Mouse (Mus musculus) neutrophil, adult 5-6 weeks (primary cell): Measurements from ENCODE around the gene Fgf22. TPM values are rescaled to one million over a fixed set of nuclear protein-coding genes. Genes with fewer than 3 reads are reported as not detected.

Experiments
- ATAC-seq: fragments of 151-379, 151-347 bp; 2 replicates; pipeline ENCODE4 v1.8.0; 2017; ENCODE audit warnings: mild to moderate bottlenecking, moderate TSS enrichment; ENCODE audit not compliant: insufficient number of reproducible peaks, poor library complexity, low FRiP score, severe bottlenecking; ENCODE audit errors: extremely low read depth
- total RNA-seq: library from RNA; stranded (forward); fragments of 200-1000 nt; gene quantifications from 2 replicates; pipeline ENCODE4 v1.2.3, GENCODE M21; 2017

Fgf22 gene
- total RNA-seq = not detected in 2 replicates

DNA sequence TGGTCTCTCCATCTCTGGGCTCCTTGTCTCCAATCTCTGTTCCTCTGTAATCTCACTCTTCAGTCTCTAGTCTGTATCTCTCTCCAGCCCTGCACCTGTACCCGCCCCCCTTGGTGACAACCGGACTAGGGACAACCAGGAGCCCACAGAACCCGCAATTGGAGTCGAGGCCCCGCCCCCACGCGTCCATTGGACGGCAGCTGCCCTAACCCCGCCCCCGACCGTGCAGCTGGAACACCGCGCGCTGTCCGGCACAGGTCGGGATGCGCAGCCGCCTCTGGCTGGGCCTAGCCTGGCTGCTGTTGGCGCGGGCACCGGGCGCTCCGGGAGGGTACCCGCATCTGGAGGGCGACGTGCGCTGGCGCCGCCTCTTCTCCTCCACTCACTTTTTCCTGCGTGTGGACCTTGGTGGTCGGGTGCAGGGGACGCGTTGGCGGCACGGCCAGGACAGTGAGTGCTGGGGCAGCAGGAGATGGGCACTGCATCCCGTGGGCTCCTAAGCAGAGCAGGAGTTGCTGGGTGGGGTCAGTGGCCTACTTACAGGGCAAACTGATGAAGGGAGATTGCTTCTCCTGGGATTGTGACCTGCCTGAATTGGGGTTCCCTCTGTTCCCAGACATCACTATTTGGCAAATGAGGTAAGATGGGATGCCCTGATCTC lies at the start of gene Fgf22:
Fgf22 (plus strand) TSS at position 221 of the 661 bp plus-strand sequence.
- ATAC-seq = no peak

DNA sequence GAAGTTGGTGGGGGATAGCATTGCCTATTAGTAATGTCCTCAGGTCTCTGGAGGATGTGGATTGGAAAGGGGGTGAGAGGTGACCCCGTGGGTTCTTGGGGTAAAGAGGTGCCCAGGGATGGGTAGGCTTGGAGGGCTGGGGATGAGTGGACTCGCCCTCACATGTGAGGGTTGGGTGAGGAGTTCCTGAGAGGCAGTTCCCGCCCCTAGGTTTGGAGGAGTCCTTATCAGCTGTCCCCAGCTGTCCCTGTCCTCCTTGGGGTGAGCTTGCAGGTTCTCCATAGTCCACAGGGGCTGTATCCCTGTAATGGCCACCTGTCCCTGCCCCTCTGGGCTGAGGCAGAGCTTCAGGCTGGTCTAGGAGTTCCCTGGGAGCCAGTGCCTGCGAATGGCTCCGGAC lies 48.9 kb upstream of the Fgf22 start:
- ATAC-seq = no peak

- no peak for ATAC-seq
Observed at GRCm38 (mm10) chr10:79706406-79707094, 48.3 kb upstream of the Fgf22 start.

GRCm38 (mm10) chr10:79707162-79707561 lies 47.7 kb upstream of the Fgf22 start:
- no peak for ATAC-seq

DNA sequence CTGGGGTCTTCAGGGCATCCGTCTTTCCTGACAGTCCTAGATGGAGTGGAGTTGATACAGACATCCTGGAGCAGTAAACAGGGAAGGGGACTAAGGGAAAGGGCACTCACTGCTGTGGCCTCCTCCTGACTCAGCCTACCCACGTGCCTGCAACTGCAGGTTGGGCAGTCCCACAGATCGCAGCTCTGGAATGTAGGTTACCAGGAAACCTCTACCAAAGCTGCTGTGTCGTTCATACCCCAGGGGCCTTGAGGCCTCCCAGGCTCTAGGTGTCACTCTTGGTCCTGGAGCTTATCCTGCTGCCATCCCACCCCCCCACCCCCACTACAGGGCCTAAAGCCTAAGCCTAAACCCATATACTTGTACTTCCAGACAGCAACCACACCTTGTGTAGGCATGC lies 47.1 kb upstream of the Fgf22 start:
- ATAC-seq = no peak

DNA sequence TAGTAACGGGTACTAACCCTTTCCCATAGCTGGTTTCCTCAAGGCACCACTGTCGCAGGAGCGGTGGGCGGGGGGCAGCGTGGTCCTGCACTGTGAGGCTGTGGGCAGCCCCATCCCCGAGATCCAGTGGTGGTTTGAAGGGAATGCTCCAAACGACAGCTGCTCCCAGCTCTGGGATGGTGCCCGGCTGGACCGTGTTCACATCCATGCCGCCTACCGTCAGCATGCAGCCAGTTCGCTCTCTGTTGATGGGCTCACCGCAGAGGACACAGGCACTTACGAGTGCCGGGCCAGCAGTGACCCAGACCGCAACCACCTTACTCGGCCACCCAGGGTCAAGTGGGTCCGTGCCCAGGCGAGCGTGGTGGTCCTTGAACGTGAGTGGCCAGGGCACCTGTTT lies 46.2 kb upstream of the Fgf22 start:
- ATAC-seq = no peak

GRCm38 (mm10) chr10:79709307-79709706 lies 45.6 kb upstream of the Fgf22 start:
- ATAC-seq = no peak

GRCm38 (mm10) chr10:79712029-79712428 lies 42.8 kb upstream of the Fgf22 start:
- no peak for ATAC-seq

DNA sequence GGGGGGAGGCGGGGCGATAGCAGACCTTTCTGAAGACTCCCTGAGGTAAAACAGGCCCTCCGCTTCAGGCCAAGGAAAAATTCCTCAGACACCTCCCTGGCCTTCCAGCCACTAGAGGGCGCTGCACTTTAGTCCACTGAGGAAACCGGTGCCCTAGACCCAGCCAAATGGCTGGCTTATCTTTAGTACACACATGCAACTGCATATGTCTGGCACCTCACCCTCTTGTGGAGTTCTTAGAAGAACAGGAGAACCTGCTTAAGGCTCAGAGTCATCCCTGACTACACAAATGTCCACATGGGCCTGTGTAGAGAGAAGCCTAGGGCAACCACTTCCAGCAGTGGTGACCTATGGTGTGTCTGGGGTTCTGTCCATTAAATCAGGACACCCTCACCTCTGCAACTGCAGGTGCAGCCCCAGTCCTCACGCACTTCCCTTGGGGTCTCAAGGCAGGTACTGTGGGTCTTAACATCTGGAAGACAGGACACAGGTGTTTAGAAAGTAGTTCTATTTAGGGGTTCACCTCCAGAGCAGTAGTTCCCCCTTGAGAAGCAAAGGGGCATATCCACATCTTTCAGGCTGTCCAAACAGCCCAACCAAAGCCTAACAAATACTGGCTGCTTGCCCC lies 42.3 kb upstream of the Fgf22 start:
- no peak; the same call in 1 of the 2 replicates for ATAC-seq

GRCm38 (mm10) chr10:79713163-79713562 lies 41.7 kb upstream of the Fgf22 start:
- ATAC-seq = no peak

DNA sequence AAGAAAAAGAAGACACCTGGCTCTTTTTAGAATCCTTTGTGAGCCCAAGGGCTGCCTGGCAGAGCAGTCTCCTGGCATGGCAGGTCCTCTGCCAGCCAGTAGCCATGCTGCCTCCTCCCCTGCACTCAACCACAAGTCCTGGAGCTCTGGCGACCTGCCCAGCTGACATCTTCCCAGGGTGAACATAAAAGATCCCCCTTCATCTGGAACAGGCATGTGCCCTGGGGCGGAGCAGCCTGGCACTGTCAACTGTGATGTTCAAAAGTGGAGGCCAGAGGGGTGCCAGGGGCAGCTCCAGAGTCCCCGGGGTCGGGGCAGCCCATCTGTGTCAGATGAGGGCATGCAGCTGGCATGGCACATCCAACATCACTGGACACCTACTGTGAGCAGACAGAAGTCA lies 39.9 kb upstream of the Fgf22 start:
- ATAC-seq = no peak

DNA sequence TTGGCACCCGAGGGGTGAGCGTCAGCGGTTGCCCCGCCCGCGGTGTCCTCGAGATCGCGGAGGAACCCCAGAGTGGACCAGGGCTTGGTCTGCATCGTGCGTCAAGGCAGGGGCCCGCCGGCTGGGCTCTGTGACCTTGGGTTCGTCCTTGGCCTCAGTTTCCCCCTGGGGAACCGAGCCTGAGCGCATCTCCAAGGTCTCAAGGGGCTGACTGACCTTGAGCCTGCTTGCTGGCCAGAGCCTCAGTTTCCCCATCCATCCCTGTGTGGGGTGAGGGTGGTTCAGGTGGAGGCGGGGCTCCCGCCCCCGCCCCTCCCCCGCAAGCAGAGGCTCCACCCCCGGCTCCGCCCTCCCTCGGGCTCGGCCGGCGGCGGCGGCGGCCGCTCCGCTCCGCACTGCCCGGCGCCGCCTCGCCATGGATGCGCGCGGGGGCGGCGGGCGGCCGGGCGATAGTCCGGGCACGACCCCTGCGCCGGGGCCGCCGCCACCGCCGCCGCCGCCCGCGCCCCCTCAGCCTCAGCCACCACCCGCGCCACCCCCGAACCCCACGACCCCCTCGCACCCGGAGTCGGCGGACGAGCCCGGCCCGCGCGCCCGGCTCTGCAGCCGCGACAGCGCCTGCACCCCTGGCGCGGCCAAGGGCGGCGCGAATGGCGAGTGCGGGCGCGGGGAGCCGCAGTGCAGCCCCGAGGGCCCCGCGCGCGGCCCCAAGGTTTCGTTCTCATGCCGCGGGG lies 38.5 kb upstream of the Fgf22 start, which contains the start of gene Hcn2:
Hcn2 (plus strand) TSS at position 381 of the 734 bp plus-strand sequence.
- no peak for ATAC-seq

GRCm38 (mm10) chr10:79716988-79717355 lies 37.9 kb upstream of the Fgf22 start:
- no peak for ATAC-seq

- no peak for ATAC-seq
Observed at GRCm38 (mm10) chr10:79717640-79718357, 37.1 kb upstream of the Fgf22 start.

GRCm38 (mm10) chr10:79721089-79721488 lies 33.8 kb upstream of the Fgf22 start:
- no peak for ATAC-seq

DNA sequence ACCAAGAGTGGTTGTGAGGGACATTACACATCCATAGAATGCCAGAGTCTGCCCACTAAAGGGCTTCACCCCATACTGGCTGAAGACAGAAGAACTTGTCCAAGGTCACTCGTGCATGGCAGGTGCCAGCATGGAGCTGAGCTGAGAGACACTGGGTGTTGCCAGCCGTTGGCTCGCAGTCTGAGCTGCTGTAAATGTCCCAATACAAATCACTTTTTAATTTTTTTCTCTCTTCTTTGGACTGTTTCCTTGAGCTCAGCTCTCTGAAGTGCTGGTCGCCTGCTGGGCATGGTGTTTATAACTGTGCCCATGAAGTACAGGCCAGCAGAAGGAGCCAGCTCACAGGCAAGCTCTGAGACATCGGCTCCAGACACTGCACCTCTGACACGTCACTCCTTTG lies 31.8 kb upstream of the Fgf22 start:
- ATAC-seq = no peak

DNA sequence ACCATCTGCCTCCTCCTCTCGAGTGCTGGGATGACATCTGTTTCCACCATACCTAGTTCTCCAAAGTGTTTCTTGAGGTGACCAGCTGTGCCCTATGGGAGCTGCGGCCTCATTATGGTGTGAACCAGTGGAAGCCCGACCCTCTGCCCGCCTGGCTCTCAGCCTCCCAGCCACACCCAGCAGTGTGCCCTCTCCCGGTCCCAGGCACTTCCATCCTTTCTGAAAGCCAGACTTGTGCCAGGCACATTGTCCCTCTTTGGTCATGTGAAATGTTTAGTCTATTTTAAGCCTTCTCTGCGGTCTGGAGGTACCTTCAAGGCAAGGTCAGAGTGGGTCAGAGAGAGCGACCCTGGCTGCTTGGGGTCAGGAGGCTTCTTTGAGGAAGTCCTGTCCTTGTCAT lies 31.2 kb upstream of the Fgf22 start:
- ATAC-seq = no peak

DNA sequence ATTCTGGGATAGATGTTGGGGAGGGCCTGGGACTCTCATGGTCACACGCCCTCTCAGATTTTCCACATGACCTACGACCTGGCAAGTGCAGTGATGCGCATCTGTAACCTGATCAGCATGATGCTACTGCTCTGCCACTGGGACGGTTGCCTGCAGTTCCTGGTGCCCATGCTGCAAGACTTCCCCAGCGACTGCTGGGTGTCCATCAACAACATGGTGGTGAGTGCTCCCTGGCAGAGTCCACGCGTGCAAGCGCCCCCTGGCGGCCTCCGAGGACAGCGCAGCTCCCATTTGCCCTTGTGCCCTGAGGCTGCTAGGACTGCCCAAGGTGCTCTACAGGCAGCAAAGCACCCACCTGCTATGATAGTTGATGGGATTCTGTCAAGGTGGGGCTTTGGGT lies 28.8 kb upstream of the Fgf22 start:
- ATAC-seq = peak; percentile 40
